7 mouse cellular contexts compared by ENCODE assay signal in the genomic region with DNA sequence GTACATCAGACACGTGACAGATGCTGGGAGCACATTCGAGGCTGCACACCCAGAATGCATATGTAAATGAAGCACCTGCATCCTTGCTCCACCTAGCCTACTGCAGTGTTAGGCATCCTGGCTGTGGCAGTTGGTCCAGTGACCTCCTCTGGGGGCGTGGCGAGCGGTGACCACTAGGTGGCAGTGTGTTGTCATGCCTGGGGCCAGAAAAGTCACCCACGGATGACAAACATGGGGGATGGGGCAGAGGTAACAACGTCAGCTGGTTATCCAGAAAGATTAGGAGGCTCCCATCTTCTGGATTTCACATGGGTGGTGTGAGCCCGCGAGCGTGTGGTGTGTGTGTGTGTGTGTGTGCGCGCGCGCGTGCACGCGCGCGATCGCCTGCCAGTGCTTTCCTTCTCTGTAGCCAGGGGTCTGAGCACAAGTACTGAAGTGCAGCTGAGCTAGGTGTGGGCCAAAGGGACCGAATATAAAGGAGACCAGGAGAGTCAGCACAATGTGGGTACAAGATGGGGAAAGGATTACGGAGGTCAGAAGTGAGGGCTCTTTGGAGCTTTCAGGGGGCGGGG. TPM values are rescaled to one million over a fixed set of nuclear protein-coding genes. Genes with fewer than 3 reads are reported as not detected.
DNase-seq lines count a peak whose midpoint lies in the region; ATAC-seq and TF ChIP-seq lines count a peak whose summit lies in the region.

No protein-coding gene starts in this region.

- TF ChIP-seq POLR2A in small intestine, adult 2 months (IDR thresholded peaks at IDR 0.05; ENCODE audit: low read depth, low read length): peak; percentile 32; the same call in 1 of the 2 replicates

- peak; percentile 96 for DNase-seq in adrenal gland, adult 2 months
- DNase-seq in embryo, embryonic 11.5 days (ENCODE audit: low read depth, low spot score): peak; percentile 89
- peak; percentile 93 to 94 for DNase-seq in gastrocnemius, postnatal 4 days (ENCODE audit: low spot score in 2 of 2)
- DNase-seq in left cerebral cortex, postnatal 4 days: peak; percentile 97

- H3K27me3 ChIP-seq in intestine, postnatal 0 days (replicated peaks; ENCODE audit: control insufficient read depth, insufficient read depth, low read length): no peaks in the 10 kb centered on the region
- peaks cover 8% of the 10 kb centered on the region for H3K27me3 ChIP-seq in midbrain, embryonic 12.5 days
- no peaks in the 10 kb centered on the region for H3K27me3 ChIP-seq in small intestine, adult 2 months (ENCODE audit: control insufficient read depth, insufficient read depth, low read length)

- no peaks in the 10 kb centered on the region for H3K9me3 ChIP-seq in intestine, postnatal 0 days (ENCODE audit: control insufficient read depth)
- H3K9me3 ChIP-seq in midbrain, embryonic 12.5 days: no peaks in the 10 kb centered on the region

- H3K27ac ChIP-seq in intestine, postnatal 0 days (ENCODE audit: low read depth, low read length): peak overlapping the region; percentile 92
- peak overlapping the region; percentile 99 for H3K27ac ChIP-seq in midbrain, embryonic 12.5 days (replicated peaks)
- peak overlapping the region; percentile 99 for H3K27ac ChIP-seq in small intestine, adult 2 months (ENCODE audit: insufficient read depth, low read depth, low read length)

- H3K36me3 ChIP-seq in intestine, postnatal 0 days (ENCODE audit: control insufficient read depth, insufficient read depth): no peaks in the 10 kb centered on the region
- no peaks in the 10 kb centered on the region for H3K36me3 ChIP-seq in midbrain, embryonic 12.5 days
- H3K36me3 ChIP-seq in small intestine, adult 2 months (ENCODE audit: control insufficient read depth, insufficient read depth, low read length): no peaks in the 10 kb centered on the region

- peak overlapping the region; percentile 52 for H3K4me3 ChIP-seq in intestine, postnatal 0 days (ENCODE audit: low read depth, low read length)
- H3K4me3 ChIP-seq in midbrain, embryonic 12.5 days: peak overlapping the region; percentile 45
- peak overlapping the region; percentile 70 for H3K4me3 ChIP-seq in small intestine, adult 2 months (ENCODE audit: low read depth, low read length)

- intact Hi-C loops in left cerebral cortex, postnatal 4 days (cut with DNase I): loop anchor here (5.0 kb wide), 1 partner anchor 41 kb away; a partner anchor contains a TSS

- peak; percentile 76 for ATAC-seq in intestine, postnatal 0 days
- ATAC-seq in midbrain, embryonic 12.5 days (ENCODE audit: low FRiP score, low read depth): peak; percentile 87

- peak overlapping the region; percentile 86 for H3K4me2 ChIP-seq in intestine, postnatal 0 days (replicated peaks; ENCODE audit: low read depth)
- peak overlapping the region; percentile 71 for H3K4me2 ChIP-seq in midbrain, embryonic 12.5 days (replicated peaks)

- TF ChIP-seq CTCF in intestine, postnatal 0 days (IDR thresholded peaks at IDR 0.05; ENCODE audit: low read depth): peak; percentile 99
- TF ChIP-seq CTCF in small intestine, adult 2 months (IDR thresholded peaks at IDR 0.05; ENCODE audit: extremely low read depth, insufficient read length, insufficient replicate concordance, low read depth, low read length): peak; percentile 96

- under 1% methylated on average over 23 of the region's 23 CpGs for whole genome bisulfite sequencing in intestine, postnatal 0 days
- WGBS in midbrain, embryonic 12.5 days: under 1% methylated on average over 23 of the region's 23 CpGs
- under 1% methylated on average over 23 of the region's 23 CpGs for WGBS in small intestine, adult 2 months

- H3K4me1 ChIP-seq in intestine, postnatal 0 days (replicated peaks; ENCODE audit: control insufficient read depth, insufficient read depth, low read length): no peaks in the 10 kb centered on the region
- peaks cover 26% of the 10 kb centered on the region for H3K4me1 ChIP-seq in midbrain, embryonic 12.5 days
- peaks cover 6% of the 10 kb centered on the region for H3K4me1 ChIP-seq in small intestine, adult 2 months (ENCODE audit: control insufficient read depth, insufficient read depth, insufficient read length, low read length)

- peak overlapping the region; percentile 58; the same call in 1 of the 2 replicates for H3K9ac ChIP-seq in intestine, postnatal 0 days (ENCODE audit: low read depth, low read length)
- peak overlapping the region; percentile 80 for H3K9ac ChIP-seq in midbrain, embryonic 12.5 days (replicated peaks)

RNA-seq across cellular contexts. Expression of a gene that starts 7.8 kb away (rescaled TPM):
- 1 to 10 TPM; 1.1 to 1.5 TPM for total RNA-seq in adrenal gland, adult 2 months (2021)
- polyA plus RNA-seq in adrenal gland, adult 2 months (2012; rRNA removed): 2.1 and 2.5 TPM in 2 replicates
- total RNA-seq in gastrocnemius, postnatal 4 days (2021): 1 to 10 TPM; 1.1 to 1.2 TPM
- polyA plus RNA-seq in intestine, postnatal 0 days (2015; fragmentation: Nextera tagmentation; extraction: Ambion mirVana): 1.6 and 1.7 TPM in 2 replicates
- 1 to 10 TPM; 1.7 to 2.3 TPM for total RNA-seq in left cerebral cortex, postnatal 4 days (2021)
- polyA plus RNA-seq in midbrain, embryonic 12.5 days (2016; fragmentation: Nextera tagmentation; extraction: Ambion mirVana): 1.9 and 3.1 TPM in 2 replicates
- 4.5 and 7.0 TPM in 2 replicates for polyA plus RNA-seq in small intestine, adult 2 months (2012; rRNA removed)

RNA-seq across cellular contexts. Expression of a gene that starts 15.6 kb away (rescaled TPM):
- total RNA-seq in adrenal gland, adult 2 months (2021): under 1 TPM; 0.31 to 0.55 TPM
- 0.52 and 0.61 TPM in 2 replicates for polyA plus RNA-seq in adrenal gland, adult 2 months (2012; rRNA removed)
- 1 to 10 TPM; 1.4 to 1.7 TPM for total RNA-seq in gastrocnemius, postnatal 4 days (2021)
- polyA plus RNA-seq in intestine, postnatal 0 days (2015; fragmentation: Nextera tagmentation; extraction: Ambion mirVana): 0.75 and 0.83 TPM in 2 replicates
- 1 to 10 TPM in 1 of 2 experiments, under 1 TPM in 1; 0.52 to 1.2 TPM for total RNA-seq in left cerebral cortex, postnatal 4 days (2021)
- 0.20 TPM in 1 of 2 replicates, not detected in the other for polyA plus RNA-seq in midbrain, embryonic 12.5 days (2016; fragmentation: Nextera tagmentation; extraction: Ambion mirVana)
- 3.7 and 5.8 TPM in 2 replicates for polyA plus RNA-seq in small intestine, adult 2 months (2012; rRNA removed)

RNA-seq across cellular contexts. Expression of a gene that starts 16.2 kb away (rescaled TPM):
- total RNA-seq in adrenal gland, adult 2 months (2021): 100 to 1,000 TPM; 828 to 858 TPM
- polyA plus RNA-seq in adrenal gland, adult 2 months (2012; rRNA removed): 2,208 and 2,873 TPM in 2 replicates
- 100 to 1,000 TPM; 395 to 409 TPM for total RNA-seq in gastrocnemius, postnatal 4 days (2021)
- 167 and 169 TPM in 2 replicates for polyA plus RNA-seq in intestine, postnatal 0 days (2015; fragmentation: Nextera tagmentation; extraction: Ambion mirVana)
- 1,000 to 10,000 TPM; 1,603 to 1,633 TPM for total RNA-seq in left cerebral cortex, postnatal 4 days (2021)
- polyA plus RNA-seq in midbrain, embryonic 12.5 days (2016; fragmentation: Nextera tagmentation; extraction: Ambion mirVana): 525 and 672 TPM in 2 replicates
- polyA plus RNA-seq in small intestine, adult 2 months (2012; rRNA removed): 683 and 1,784 TPM in 2 replicates

RNA-seq across cellular contexts. Expression of a gene that starts 27.5 kb away (rescaled TPM):
- total RNA-seq in adrenal gland, adult 2 months (2021): 100 to 1,000 TPM; 269 to 320 TPM
- polyA plus RNA-seq in adrenal gland, adult 2 months (2012; rRNA removed): 390 and 451 TPM in 2 replicates
- 100 to 1,000 TPM; 236 to 238 TPM for total RNA-seq in gastrocnemius, postnatal 4 days (2021)
- 265 and 269 TPM in 2 replicates for polyA plus RNA-seq in intestine, postnatal 0 days (2015; fragmentation: Nextera tagmentation; extraction: Ambion mirVana)
- total RNA-seq in left cerebral cortex, postnatal 4 days (2021): 100 to 1,000 TPM; 467 to 469 TPM
- 452 and 459 TPM in 2 replicates for polyA plus RNA-seq in midbrain, embryonic 12.5 days (2016; fragmentation: Nextera tagmentation; extraction: Ambion mirVana)
- 212 and 412 TPM in 2 replicates for polyA plus RNA-seq in small intestine, adult 2 months (2012; rRNA removed)

RNA-seq across cellular contexts. Expression of a gene that starts 39.9 kb away (rescaled TPM):
- total RNA-seq in adrenal gland, adult 2 months (2021): 1 to 10 TPM; 1.1 to 2.5 TPM
- polyA plus RNA-seq in adrenal gland, adult 2 months (2012; rRNA removed): 1.9 and 2.4 TPM in 2 replicates
- 1 to 10 TPM; 1.2 to 1.3 TPM for total RNA-seq in gastrocnemius, postnatal 4 days (2021)
- polyA plus RNA-seq in intestine, postnatal 0 days (2015; fragmentation: Nextera tagmentation; extraction: Ambion mirVana): 0.46 and 0.64 TPM in 2 replicates
- total RNA-seq in left cerebral cortex, postnatal 4 days (2021): 100 to 1,000 TPM; 145 to 164 TPM
- 11.8 and 11.9 TPM in 2 replicates for polyA plus RNA-seq in midbrain, embryonic 12.5 days (2016; fragmentation: Nextera tagmentation; extraction: Ambion mirVana)
- 1.2 and 1.7 TPM in 2 replicates for polyA plus RNA-seq in small intestine, adult 2 months (2012; rRNA removed)

Comparison
In these comparisons a context has a peak if more than half of its experiments do, and no peak if none do; other contexts are left out.
1. Peak in every context shown above with its lines: DNase-seq, ATAC-seq, H3K4me3 ChIP-seq and H3K27ac ChIP-seq.